Mouse (Mus musculus): ENCODE measurements at regions not wholly inside any gene's neighbourhood (a gene's known extent, or its start where the extent isn't known, plus 50 kb on each side); places are given as distances from the start of the nearest gene placed in this dataset.

DNA sequence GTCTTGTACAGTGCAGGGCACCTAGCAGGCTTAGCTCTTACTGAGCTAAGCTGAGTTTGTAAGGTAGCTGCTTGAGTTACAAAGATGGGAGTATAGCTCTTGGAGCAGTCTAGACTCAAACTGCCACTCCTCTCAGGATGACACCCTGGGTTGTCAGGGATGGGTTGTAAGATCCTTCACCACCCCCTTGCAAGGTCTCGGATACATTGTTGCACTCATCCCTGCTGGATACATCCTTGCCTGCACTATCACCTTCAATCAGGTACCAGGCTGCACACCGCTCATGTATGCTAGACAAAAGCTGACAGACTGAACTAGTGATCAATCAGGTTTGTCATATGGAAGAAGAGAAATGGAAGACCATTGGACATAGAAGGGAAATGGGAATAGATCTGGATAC, 390.4 kb upstream of the Trpc7 start:
- no peak for DNase-seq
- intact Hi-C loops (cut with DNase I) = loop anchor here (10.0 kb wide), 1 partner anchor 169 kb away; no protein-coding TSS in a partner anchor

DNA sequence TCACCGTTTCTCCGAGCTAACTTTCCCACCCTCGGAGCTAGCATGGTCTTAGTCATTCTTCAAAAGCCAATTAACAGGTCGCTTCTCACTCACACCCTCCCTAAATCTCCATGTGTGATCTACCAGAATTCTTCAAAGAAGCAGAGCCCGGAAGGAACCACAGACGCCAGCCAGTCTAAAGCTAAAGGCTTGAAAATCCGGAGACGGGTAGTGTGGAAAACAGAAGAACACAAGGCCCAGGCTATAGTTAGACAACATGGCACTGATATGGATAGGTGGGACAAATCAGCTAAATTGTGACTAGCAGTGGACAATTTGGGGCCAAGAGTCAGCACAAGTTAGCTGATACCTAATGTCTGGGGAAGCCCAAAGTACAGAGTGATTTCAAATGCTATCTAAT, 387.0 kb upstream of the Trpc7 start:
- no peak for DNase-seq
- intact Hi-C loops (cut with DNase I) = loop anchor here (10.0 kb wide), 1 partner anchor 172 kb away; no protein-coding TSS in a partner anchor

DNA sequence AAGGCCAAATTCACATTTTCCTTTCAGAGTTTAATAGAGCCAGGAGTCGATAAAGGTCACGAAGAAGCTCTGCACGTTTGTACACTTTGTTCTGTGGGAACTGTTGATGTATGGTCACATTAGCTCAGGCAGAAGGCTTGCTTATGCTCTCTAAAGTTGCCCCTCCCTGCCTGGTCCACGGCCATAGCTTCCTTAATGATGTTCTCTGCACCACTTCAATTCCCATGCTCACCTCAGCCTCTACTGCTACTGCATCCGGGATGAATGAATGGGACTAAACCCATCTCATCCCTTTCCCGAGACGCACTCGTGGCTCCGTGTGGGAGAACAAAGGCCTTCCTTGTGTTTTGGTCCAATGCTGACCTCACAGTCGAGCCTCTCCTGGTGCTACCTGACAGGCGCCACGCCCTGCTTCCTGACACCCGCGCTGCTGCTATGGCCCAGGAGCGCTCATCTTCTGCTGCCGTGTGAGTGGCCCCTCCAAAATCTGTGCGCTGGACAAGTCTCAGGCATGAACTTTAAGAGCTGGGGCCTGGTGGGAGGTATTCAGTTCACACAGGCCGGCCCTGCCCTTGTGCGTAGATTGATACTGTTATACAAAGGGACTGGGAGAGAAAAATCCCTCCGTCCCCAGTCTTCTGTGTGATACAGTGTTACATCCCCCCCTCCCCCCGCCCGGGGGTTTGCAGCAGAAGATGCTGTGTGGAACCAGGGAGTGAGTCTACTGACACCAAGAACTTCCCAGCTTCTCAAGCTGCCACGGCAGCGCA, 386.3 kb upstream of the Trpc7 start:
- no peak for DNase-seq
- intact Hi-C loops (cut with DNase I) = loop anchor here (2.0 to 10.0 kb wide), 2 partner anchors 173 to 627 kb away; partner anchors contain the start of gene Spock1

DNA sequence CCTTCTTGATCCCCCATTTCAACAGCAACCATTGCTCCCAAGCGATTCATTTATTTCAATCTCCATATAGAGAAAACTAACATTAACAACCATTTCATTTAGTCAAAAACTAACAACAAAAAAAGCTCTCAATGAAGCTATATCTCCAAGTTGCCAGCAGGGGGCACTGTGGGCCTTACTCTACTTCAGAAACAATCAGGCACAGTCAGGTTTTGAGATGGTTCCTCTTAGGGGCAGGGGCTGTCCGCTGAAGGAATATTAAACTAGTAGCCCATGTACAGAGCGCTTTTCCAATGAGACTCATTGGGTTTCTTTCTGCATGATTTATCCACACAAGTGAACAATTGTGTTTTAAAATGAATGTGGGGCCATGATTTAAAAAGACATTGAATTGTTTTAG, 385.7 kb upstream of the Trpc7 start:
- peak; percentile 73 for DNase-seq
- intact Hi-C loops (cut with DNase I) = loop anchor here (2.0 to 10.0 kb wide), 2 partner anchors 173 to 627 kb away; partner anchors contain the start of gene Spock1

DNA sequence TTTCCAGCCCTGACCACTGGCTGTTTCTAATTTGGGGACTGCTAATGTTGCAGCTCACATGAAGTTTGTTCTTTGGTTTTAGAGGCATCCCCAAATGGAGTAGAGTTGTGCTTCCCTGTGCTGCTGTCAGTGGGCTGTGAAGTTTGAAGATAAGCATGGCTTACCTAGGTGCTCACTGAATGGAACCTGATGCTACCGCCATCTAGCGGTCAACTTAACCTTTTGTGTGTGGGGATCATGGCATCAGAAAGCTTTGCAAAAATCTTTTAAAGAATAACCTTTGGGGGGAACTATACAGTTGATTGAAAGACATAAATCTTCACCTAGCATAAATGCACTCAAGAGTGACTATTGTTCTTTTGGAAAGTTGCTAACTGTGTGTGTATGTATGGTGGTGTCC, 382.8 kb upstream of the Trpc7 start:
- intact Hi-C loops (cut with DNase I) = no loop called here
- no peak for DNase-seq

DNA sequence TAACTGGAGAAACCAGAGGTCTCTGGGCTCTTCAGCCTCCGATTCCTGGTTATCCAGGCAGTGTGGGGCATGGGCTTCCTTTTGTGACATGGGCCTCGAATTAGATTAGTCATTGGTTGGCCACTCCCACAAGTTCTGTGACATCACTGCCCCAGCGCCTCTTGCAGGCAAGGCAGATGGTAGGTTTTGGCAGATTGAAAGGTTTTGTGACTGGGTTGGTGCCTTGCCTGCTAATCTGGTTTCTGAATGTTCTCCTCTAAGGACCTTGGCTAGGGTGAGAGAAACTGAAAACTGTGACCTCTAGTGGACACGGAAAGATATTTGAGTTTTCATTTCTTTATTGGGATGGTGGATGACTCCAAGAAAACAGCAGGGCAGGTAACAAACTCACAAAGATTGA, 381.3 kb upstream of the Trpc7 start:
- intact Hi-C loops (cut with DNase I) = no loop called here

DNA sequence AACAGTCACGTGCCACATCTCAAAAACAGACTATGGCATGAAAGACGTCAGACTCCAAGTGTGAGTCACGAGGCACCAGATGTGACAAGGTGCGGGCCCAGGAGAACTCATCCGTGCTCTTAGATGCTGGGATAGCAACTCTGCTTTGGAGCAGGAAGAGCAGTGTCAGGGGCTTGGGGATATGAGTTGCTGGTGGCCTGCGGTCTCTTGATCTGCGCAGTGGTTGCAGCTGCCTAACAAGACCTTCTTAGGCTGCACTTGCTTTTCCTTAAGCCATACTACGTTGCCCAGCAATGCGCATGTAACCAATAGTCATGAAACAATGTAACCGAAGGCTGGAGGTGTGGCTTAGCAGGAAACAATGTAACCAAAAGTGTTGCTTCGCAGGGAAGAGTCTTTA, 380.1 kb upstream of the Trpc7 start:
- intact Hi-C loops (cut with DNase I) = no loop called here
- DNase-seq = no peak

More for the DNA sequence above, 381.3 kb upstream of the Trpc7 start:
- peak; percentile 49 for DNase-seq

DNA sequence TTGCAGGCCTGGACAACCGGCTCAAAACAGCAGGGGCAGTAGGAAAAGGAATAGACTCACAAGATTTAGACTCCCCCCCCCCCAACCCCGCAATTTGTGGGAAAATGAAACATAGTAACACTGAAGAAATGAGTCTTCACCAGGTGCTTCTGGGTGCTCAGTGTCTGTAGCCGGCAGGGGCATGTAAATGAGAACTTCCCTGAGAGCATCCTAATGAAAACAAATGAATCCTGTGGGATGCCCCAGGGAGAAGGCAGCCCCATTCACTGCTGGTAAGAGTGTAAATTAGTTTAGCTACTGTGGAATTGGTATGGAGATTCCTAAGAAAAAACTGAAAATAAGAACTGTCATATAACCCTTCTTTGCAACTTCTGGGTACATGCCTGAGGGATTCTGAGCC, 377.8 kb upstream of the Trpc7 start:
- intact Hi-C loops (cut with DNase I) = no loop called here
- DNase-seq = no peak

DNA sequence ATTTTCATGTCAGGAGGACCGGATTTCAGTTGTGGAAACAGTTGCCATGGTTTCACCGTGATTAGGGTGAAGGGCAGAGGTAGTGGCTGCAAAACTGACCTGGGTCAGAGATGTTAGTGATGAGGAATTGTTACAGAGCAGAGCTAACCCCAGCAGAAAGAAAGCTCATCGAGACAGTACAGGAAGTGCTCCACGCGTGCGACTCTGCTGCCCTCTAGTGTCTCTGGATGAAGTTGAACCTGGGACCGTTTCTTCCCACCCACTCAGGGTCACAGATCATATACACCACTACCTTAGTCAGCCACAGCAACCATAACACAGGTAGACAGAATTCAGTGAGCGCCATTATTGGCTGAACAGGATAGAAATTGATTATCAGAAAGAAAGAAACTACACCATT, 373.8 kb upstream of the Trpc7 start:
- intact Hi-C loops (cut with DNase I) = loop anchor here (5.0 kb wide), 1 partner anchor 792 kb away; no protein-coding TSS in a partner anchor
- DNase-seq = peak; percentile 39

DNA sequence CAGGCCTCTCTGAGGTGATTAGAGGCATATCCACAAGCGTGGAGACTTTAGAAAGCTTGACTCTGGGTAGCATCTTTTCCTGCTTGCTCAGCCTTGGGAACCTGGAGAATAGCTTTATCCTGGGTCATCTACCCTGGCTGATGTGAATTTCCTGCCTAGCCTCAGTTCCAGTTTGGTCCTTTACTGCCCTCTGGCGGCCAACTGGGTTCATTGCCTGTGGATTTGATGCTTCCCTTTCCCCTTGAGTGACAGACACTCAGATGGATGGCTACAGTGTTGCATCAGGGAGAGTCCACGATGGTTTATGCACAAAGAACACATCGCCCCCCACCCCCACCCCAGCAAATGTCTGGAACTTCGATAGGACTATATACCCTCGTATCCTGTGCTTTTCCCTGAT, 364.1 kb upstream of the Trpc7 start:
- intact Hi-C loops (cut with DNase I) = loop anchor here (2.0 to 10.0 kb wide), 3 partner anchors 365 to 453 kb away; partner anchors contain the start of gene Trpc7

DNA sequence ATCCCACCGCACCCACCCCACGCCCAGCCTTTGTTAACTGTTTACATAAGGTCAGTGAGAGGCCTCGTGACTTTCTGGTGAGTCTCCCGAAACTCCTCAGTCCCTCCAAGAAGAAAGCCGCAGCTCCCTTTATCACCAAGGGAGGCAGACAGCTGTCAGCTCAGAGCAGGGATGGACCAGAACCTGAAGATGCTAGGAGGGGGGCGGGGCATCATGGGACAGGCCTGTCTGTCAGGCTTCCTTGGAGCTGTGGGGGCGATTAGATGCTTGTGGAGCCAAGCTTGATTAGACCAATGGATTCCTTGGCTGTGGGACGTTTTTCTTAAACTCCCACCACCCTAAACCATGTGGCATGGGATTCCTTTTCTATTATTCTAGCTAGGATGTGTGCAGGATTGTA, 363.7 kb upstream of the Trpc7 start:
- intact Hi-C loops (cut with DNase I) = loop anchor here (2.0 to 10.0 kb wide), 2 partner anchors 365 to 445 kb away; partner anchors contain the start of gene Trpc7
- no peak for DNase-seq

More for the DNA sequence above, 364.1 kb upstream of the Trpc7 start:
- DNase-seq = peak; percentile 82

DNA sequence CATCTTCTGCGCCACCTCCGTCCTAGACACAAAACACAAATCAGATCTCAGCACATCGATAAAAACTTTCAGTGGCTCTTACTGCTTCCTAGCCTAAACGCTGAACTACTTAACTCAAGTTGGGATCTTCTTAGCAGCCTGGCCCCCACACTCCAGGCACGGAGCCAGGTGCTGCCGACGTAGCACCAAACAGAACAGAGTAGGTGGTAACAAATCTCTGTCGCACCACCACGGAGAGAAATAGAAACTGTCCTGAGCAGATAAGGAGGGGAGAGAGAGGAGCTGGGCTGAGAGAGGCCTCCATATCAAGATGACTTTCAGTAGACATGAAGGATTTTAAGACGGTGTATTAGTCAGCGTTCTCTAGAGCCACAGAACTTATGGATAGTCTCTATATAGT, 360.1 kb upstream of the Trpc7 start:
- intact Hi-C loops (cut with DNase I) = loop anchor here (10.0 kb wide), 1 partner anchor 361 kb away; the partner anchor contains the start of gene Trpc7
- no peak for DNase-seq

DNA sequence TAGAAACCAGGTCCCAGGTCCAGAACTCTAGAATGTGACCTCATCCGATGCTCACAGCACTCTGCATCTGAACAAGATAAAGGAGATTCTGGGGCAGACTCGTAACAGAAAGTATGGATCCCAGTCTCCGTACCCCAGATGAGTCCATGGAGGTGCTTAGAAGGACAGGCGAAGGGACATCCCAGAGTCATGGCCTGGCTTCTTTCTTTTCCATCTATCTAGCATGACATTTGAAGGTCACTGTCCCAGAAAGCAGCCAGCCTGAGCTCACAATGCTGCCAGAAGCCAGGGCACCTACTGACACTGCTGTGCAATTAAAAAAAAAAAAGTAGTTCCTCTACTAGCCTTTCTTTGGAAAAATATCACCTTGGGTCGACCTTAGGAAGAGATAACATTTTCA, 354.1 kb upstream of the Trpc7 start:
- intact Hi-C loops (cut with DNase I) = loop anchor here (10.0 kb wide), 1 partner anchor 355 kb away; the partner anchor contains the start of gene Trpc7
- no peak for DNase-seq

DNA sequence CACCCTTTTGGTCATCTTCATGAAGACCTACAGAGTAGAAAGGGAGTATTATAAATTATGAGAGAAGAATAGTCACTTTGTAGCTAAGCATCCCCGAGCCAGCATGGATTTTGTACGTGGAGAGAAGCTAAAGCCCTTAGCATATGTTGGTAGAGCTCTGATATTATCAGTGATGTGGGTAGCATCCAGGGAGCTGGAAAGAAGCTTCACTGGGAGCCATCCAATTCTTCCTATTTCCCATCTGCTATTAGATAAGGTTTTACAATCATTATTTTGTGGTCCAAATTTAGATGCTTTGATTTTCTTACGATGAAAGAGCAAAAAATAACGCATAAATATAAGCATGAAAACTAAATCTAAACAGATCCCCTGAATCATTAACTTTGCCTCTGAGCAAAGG, 353.6 kb upstream of the Trpc7 start:
- no peak for DNase-seq
- intact Hi-C loops (cut with DNase I) = no loop called here

DNA sequence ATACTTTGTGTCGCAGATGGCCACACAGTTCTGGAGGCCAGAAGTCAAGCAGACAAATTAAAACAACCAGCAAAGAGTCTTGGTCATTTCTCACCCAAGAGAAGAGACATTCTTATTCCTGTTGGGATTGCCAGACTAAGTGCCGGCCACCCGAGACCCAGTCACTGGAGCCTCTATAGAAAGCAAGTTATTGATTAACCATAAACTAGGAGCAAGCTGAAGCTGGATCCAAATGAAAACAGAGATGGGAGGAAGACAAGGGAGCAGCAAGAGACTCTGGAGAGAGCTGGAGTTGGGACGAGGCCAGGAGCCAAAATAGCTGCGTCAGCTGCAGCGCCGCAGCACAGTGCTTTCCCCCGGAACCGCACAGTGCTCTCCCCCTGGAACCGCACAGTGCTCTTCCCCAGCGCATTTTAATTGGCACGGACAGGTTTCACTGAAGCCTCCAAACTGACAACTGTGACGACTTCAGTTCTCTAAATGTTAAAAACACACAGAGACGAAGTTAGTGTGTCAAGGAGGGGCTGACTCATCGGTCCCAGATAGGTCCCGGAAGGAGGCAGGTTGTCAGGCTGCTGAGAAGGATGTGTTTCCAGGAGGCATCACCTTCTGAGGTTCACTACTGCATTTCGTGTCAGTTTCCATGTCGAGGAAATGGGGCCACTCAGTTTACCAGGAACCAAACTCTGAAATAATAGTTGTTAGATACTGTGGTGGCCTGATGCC, 350.6 kb upstream of the Trpc7 start:
- DNase-seq = peak; percentile 18
- intact Hi-C loops (cut with DNase I) = no loop called here

DNA sequence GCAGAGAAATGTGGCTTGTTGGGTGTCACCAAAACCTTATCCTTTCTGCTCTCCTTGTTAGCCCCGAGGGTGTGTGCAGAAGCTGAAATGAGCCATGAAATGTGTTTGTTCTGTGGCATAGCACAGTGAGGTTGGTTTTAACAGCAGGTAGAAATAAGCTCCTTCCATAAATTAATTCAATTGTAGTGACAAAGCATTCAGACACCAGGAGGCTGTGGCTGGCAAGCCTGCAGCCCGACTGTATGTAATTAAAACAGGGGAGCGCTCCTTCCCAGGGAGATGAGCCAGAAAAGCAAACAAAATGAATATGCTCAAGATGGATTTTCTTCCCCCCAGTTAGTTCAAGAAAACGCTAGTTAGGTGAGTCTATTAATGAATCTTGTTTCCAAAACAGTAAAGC, 341.1 kb upstream of the Trpc7 start:
- no peak for DNase-seq
- intact Hi-C loops (cut with DNase I) = no loop called here

DNA sequence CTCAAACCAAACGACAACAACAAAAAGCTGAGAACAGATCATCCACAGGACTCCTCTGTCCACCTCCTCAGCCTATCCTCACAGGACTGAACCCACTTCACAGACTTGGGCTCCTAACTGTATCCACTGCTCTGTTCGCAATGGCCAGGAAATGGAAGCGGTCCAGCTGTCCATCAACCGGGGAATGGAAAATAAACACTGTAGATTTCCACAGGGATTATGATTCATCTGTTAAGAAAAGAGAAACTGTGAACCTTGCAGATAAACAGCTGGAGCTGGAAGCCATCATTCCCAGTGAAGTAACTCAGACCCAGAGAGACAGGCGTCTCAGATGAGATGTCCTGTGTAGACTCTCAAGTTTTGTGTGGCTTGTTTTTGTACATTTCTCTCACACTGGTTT, 340.4 kb upstream of the Trpc7 start:
- intact Hi-C loops (cut with DNase I) = no loop called here
- DNase-seq = no peak

DNA sequence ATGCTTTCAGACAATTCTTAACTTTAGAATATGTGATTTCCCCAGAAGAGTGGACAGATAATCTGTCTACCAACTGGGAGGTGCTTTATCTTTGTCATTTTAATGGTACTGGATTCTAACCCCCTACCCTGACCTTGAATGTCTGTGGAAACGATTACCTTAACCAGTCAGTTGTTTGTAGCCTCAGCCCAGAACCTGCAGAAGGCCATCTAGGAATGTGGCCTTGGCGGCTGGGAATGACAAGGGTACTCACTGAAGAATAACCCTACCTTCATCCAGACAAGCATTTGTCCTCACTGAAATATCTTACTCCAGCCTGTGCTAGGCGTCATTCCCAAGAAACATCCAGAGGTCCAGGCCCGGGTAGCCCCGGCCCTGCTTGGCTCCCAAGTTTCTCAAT, 337.1 kb upstream of the Trpc7 start:
- DNase-seq = no peak
- intact Hi-C loops (cut with DNase I) = no loop called here

DNA sequence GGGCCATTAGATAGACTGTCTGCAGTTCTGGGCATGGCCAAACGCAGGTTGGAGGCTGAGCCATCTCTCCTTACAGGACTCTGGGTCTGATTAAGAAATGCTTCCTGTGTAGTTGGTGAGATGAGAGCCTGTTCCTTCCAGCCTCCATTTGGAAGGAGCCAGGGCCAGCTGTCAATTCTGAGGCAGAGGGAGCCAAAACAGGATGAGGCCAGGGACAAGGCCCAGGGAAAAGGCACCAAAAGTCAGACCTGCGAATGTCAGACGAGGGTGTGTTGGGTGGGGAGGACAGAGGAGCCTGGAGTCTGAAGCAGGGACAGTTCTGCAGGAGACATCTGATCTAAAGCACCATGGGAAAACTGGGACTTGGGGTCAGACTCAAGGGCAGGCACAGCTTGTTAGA, 335.9 kb upstream of the Trpc7 start:
- DNase-seq = no peak
- intact Hi-C loops (cut with DNase I) = no loop called here

DNA sequence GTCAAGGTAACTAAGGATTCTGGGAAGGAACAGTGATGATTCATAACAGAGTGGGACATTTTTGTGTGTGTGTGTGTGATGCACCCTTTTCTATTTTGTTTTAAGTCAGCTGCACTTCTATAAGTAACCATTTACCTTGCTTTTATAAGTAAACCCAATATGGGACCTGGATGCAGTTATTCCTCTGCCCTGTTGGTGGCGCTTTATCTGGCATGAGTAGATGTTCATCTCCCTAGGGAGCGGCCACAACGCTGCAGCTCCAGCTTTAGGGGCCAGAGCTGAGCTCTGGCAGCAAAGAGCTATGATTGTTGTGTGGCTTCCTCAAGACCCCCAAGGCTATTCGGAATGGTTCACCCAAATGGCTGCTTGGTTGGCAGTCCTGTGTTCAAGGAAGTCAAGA, 334.5 kb upstream of the Trpc7 start:
- DNase-seq = no peak
- intact Hi-C loops (cut with DNase I) = no loop called here

DNA sequence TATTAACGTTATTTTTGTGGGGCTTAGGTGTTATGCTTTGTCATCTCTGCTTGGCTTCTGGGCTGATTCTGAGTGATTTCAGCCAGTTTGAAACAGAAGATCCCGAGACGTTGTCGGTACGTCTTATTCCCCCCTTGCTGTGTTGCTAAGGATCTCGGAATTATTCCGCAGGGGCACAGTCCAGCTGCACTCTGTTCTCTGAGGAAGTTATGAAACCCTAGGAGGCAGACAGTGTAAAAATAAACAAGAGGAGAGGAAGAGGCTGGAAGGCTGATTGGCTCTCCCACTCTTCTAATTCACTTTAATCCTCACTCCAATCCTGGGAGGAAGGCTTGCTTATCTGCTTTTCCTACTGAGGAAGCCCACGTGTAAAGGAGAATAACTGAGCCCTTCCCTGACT, 325.3 kb upstream of the Trpc7 start:
- intact Hi-C loops (cut with DNase I) = no loop called here

DNA sequence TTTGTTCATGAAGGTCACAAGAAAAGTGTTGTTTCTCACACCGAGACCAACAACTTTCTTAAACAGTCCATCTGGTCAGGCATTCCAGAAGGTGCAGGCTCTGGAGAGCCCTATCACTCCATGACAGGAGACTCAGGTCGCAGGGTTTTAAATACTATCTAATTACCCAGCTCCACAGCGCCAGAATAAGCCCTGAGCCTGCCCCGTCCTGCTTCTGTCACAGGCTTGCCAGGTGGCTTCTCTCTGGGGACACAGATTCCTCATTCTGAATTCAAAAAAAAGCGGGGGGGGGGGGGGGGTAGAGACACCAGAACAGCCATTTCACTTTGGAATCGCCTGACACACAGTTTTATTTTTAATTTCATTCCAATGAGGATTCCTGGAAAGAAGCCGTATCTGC, 320.4 kb upstream of the Trpc7 start:
- DNase-seq = no peak
- intact Hi-C loops (cut with DNase I) = no loop called here

More for the DNA sequence above, 325.3 kb upstream of the Trpc7 start:
- no peak for DNase-seq

All from left cerebral cortex, postnatal 4 days (tissue).